Mouse (Mus musculus) lung, postnatal 0 days (tissue): ENCODE data around the gene Olfr49.

Experiments used
- CTCF ChIP-seq: IDR thresholded peaks from 2 replicates; pipeline ENCODE4 v1.5.1; 2016; ENCODE audit warnings: antibody characterized with exemption, mild to moderate bottlenecking
- EP300 ChIP-seq: IDR thresholded peaks from 2 replicates; pipeline ENCODE4 v1.6.1; 2016; ENCODE audit warnings: antibody characterized with exemption, mild to moderate bottlenecking, control low read depth

DNA sequence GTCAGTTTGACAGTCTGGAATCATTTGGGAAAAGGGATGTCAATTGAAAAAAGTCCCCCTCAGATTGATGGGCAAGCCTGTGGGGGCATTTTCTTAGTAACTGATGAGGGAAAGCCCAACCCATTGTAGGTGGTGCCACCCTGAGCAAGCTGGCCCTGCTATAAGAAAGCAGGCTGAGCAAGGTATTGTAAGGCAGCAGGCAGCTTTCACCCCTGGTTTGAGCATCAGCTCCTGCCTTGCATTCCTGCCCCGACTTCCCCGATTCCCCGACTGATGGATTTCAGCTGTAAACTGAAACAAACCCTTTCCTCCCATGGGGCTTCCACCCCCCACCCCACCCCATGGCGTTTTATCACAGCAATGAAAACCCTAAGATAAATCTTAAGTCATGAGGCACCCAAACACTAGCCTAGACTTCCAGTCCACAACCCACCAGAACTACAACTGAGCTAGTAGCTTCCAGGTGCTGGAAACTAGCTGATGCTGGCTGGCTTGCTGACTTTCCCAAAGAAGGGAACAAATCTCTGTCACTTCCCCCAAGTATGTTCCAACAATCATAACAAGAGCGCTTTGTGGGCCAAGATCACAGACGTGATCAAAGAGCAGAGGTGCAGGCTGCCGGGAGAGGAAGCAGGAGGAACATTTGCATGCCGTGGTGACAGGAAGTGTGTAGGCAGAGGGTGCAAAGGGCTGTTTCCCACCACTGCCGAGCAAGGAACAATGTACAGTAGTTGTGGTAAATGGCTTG, 51.8 kb downstream of the Olfr49 start:
- TF ChIP-seq CTCF (no peak), EP300 (peak; percentile 62)
